Mouse (Mus musculus): ENCODE results near the gene Olfr809. TPM values are rescaled to one million over a fixed set of nuclear protein-coding genes. Genes with fewer than 3 reads are reported as not detected.

Gene Olfr809
- polyA plus RNA-seq (2014; fragmentation: Nextera tagmentation; extraction: Ambion mirVana) = not detected in 2 replicates

- Histone ChIP-seq H3K4me3 (ENCODE audit: control insufficient read depth in 1 of 2, insufficient read depth in 1 of 2, low read depth in 1 of 2, low read length in 2 of 2) (no peak within 1 kb of the TSS), H3K36me3 (ENCODE audit: control insufficient read depth, insufficient read depth, low read length) (no peaks in the 10 kb centered on the region), H3K27ac (replicated peaks in 1 of 2; ENCODE audit: control insufficient read depth in 1 of 2, insufficient read depth in 1 of 2, low read depth in 2 of 2, low read length in 2 of 2) (no peak within 1 kb of the TSS), H3K9me3 (ENCODE audit: control insufficient read depth, low read length) (no peaks in the 10 kb centered on the region), H3K4me1 (ENCODE audit: control insufficient read depth in 2 of 2, insufficient read depth in 2 of 2, low read length in 2 of 2) (no peaks in the 10 kb centered on the region), H3K4me2 (ENCODE audit: low read length) (no peak within 1 kb of the TSS), H3K9ac (ENCODE audit: low read length) (no peak within 1 kb of the TSS), H3K27me3 (ENCODE audit: control insufficient read depth, insufficient read depth, low read length) (no peaks in the 10 kb centered on the region)
- ATAC-seq (ENCODE audit: insufficient number of reproducible peaks, insufficient read depth, low FRiP score, low read depth) = no peak
Measured at GRCm38 (mm10) chr10:129774338-129774737, at the start of gene Olfr809. Gene Olfr809 (plus strand): TSS chr10:129774638.

- no peak within 1 kb of the TSS for H3K4me2 ChIP-seq (ENCODE audit: low read length)
- H3K4me1 ChIP-seq (ENCODE audit: control insufficient read depth in 2 of 2, insufficient read depth in 2 of 2, low read length in 2 of 2) = no peaks in the 10 kb centered on the region
- H3K27me3 ChIP-seq (ENCODE audit: control insufficient read depth, insufficient read depth, low read length) = no peaks in the 10 kb centered on the region
- H3K9me3 ChIP-seq (ENCODE audit: control insufficient read depth, low read length) = no peaks in the 10 kb centered on the region
- no peaks in the 10 kb centered on the region for H3K36me3 ChIP-seq (ENCODE audit: control insufficient read depth, insufficient read depth, low read length)
- no peak for ATAC-seq (ENCODE audit: insufficient number of reproducible peaks, insufficient read depth, low FRiP score, low read depth)
- H3K27ac ChIP-seq (replicated peaks in 1 of 2; ENCODE audit: control insufficient read depth in 1 of 2, insufficient read depth in 1 of 2, low read depth in 2 of 2, low read length in 2 of 2) = no peak within 1 kb of the TSS
- 94% methylated on average over 2 of the region's 2 CpGs for WGBS
- H3K9ac ChIP-seq (ENCODE audit: low read length) = no peak within 1 kb of the TSS
- no peak within 1 kb of the TSS for H3K4me3 ChIP-seq (ENCODE audit: control insufficient read depth in 1 of 2, insufficient read depth in 1 of 2, low read depth in 1 of 2, low read length in 2 of 2)
Measured at GRCm38 (mm10) chr10:129729275-129729674, 45.2 kb upstream of the Olfr809 start, which contains the start of gene Olfr805. Gene Olfr805 (minus strand): TSS chr10:129729375.

- Histone ChIP-seq H3K4me2 (ENCODE audit: low read length) (no peak within 1 kb of the TSS), H3K27ac (replicated peaks in 1 of 2; ENCODE audit: control insufficient read depth in 1 of 2, insufficient read depth in 1 of 2, low read depth in 2 of 2, low read length in 2 of 2) (no peak within 1 kb of the TSS), H3K4me1 (ENCODE audit: control insufficient read depth in 2 of 2, insufficient read depth in 2 of 2, low read length in 2 of 2) (no peaks in the 10 kb centered on the region), H3K36me3 (ENCODE audit: control insufficient read depth, insufficient read depth, low read length) (no peaks in the 10 kb centered on the region), H3K9ac (ENCODE audit: low read length) (no peak within 1 kb of the TSS), H3K9me3 (ENCODE audit: control insufficient read depth, low read length) (no peaks in the 10 kb centered on the region), H3K4me3 (ENCODE audit: control insufficient read depth in 1 of 2, insufficient read depth in 1 of 2, low read depth in 1 of 2, low read length in 2 of 2) (no peak within 1 kb of the TSS), H3K27me3 (ENCODE audit: control insufficient read depth, insufficient read depth, low read length) (no peaks in the 10 kb centered on the region)
- no peak for ATAC-seq (ENCODE audit: insufficient number of reproducible peaks, insufficient read depth, low FRiP score, low read depth)
Measured at GRCm38 (mm10) chr10:129741821-129742220, 32.6 kb upstream of the Olfr809 start, which contains the start of gene Olfr806. Gene Olfr806 (minus strand): TSS chr10:129741921.

- Histone ChIP-seq H3K36me3 (ENCODE audit: control insufficient read depth, insufficient read depth, low read length) (no peaks in the 10 kb centered on the region), H3K9ac (ENCODE audit: low read length) (no peak within 1 kb of the TSS), H3K27ac (replicated peaks in 1 of 2; ENCODE audit: control insufficient read depth in 1 of 2, insufficient read depth in 1 of 2, low read depth in 2 of 2, low read length in 2 of 2) (no peak within 1 kb of the TSS), H3K9me3 (ENCODE audit: control insufficient read depth, low read length) (no peaks in the 10 kb centered on the region), H3K4me2 (ENCODE audit: low read length) (no peak within 1 kb of the TSS), H3K27me3 (ENCODE audit: control insufficient read depth, insufficient read depth, low read length) (no peaks in the 10 kb centered on the region), H3K4me3 (ENCODE audit: control insufficient read depth in 1 of 2, insufficient read depth in 1 of 2, low read depth in 1 of 2, low read length in 2 of 2) (no peak within 1 kb of the TSS), H3K4me1 (ENCODE audit: control insufficient read depth in 2 of 2, insufficient read depth in 2 of 2, low read length in 2 of 2) (no peaks in the 10 kb centered on the region)
- no peak for ATAC-seq (ENCODE audit: insufficient number of reproducible peaks, insufficient read depth, low FRiP score, low read depth)
- 72% methylated on average over 1 of the region's 1 CpGs for WGBS
Measured at GRCm38 (mm10) chr10:129757693-129758092, 16.7 kb upstream of the Olfr809 start, which contains the start of gene Olfr807. Gene Olfr807 (minus strand): TSS chr10:129757793.

GRCm38 (mm10) chr10:129765182-129765581 is 9.3 kb upstream of the Olfr809 start, which contains the start of gene Olfr808:
Gene Olfr808 (plus strand): TSS chr10:129765482.
- ATAC-seq (ENCODE audit: insufficient number of reproducible peaks, insufficient read depth, low FRiP score, low read depth) = no peak
- no peaks in the 10 kb centered on the region for H3K9me3 ChIP-seq (ENCODE audit: control insufficient read depth, low read length)
- no peak within 1 kb of the TSS for H3K4me2 ChIP-seq (ENCODE audit: low read length)
- H3K36me3 ChIP-seq (ENCODE audit: control insufficient read depth, insufficient read depth, low read length) = no peaks in the 10 kb centered on the region
- no peaks in the 10 kb centered on the region for H3K27me3 ChIP-seq (ENCODE audit: control insufficient read depth, insufficient read depth, low read length)
- no peaks in the 10 kb centered on the region for H3K4me1 ChIP-seq (ENCODE audit: control insufficient read depth in 2 of 2, insufficient read depth in 2 of 2, low read length in 2 of 2)
- no peak within 1 kb of the TSS for H3K4me3 ChIP-seq (ENCODE audit: control insufficient read depth in 1 of 2, insufficient read depth in 1 of 2, low read depth in 1 of 2, low read length in 2 of 2)
- no peak within 1 kb of the TSS for H3K27ac ChIP-seq (replicated peaks in 1 of 2; ENCODE audit: control insufficient read depth in 1 of 2, insufficient read depth in 1 of 2, low read depth in 2 of 2, low read length in 2 of 2)
- H3K9ac ChIP-seq (ENCODE audit: low read length) = no peak within 1 kb of the TSS
- 84% methylated on average over 1 of the region's 1 CpGs for WGBS

- no peaks in the 10 kb centered on the region for H3K9me3 ChIP-seq (ENCODE audit: control insufficient read depth, low read length)
- ATAC-seq (ENCODE audit: insufficient number of reproducible peaks, insufficient read depth, low FRiP score, low read depth) = no peak
- no peaks in the 10 kb centered on the region for H3K4me1 ChIP-seq (ENCODE audit: control insufficient read depth in 2 of 2, insufficient read depth in 2 of 2, low read length in 2 of 2)
Measured at GRCm38 (mm10) chr10:129778123-129778522, 3.7 kb downstream of the Olfr809 start.

GRCm38 (mm10) chr10:129794817-129795216 is 20.4 kb downstream of the Olfr809 start, which contains the start of gene Olfr810:
Gene Olfr810 (minus strand): TSS chr10:129794917.
- Histone ChIP-seq H3K9ac (ENCODE audit: low read length) (no peak within 1 kb of the TSS), H3K4me3 (ENCODE audit: control insufficient read depth in 1 of 2, insufficient read depth in 1 of 2, low read depth in 1 of 2, low read length in 2 of 2) (no peak within 1 kb of the TSS), H3K4me2 (ENCODE audit: low read length) (no peak within 1 kb of the TSS), H3K9me3 (ENCODE audit: control insufficient read depth, low read length) (no peaks in the 10 kb centered on the region), H3K27me3 (ENCODE audit: control insufficient read depth, insufficient read depth, low read length) (no peaks in the 10 kb centered on the region), H3K36me3 (ENCODE audit: control insufficient read depth, insufficient read depth, low read length) (no peaks in the 10 kb centered on the region), H3K27ac (replicated peaks in 1 of 2; ENCODE audit: control insufficient read depth in 1 of 2, insufficient read depth in 1 of 2, low read depth in 2 of 2, low read length in 2 of 2) (no peak within 1 kb of the TSS), H3K4me1 (ENCODE audit: control insufficient read depth in 2 of 2, insufficient read depth in 2 of 2, low read length in 2 of 2) (no peaks in the 10 kb centered on the region)
- ATAC-seq (ENCODE audit: insufficient number of reproducible peaks, insufficient read depth, low FRiP score, low read depth) = no peak

More at GRCm38 (mm10) chr10:129778123-129778522, 3.7 kb downstream of the Olfr809 start:
- Histone ChIP-seq H3K9ac (ENCODE audit: low read length) (no peak overlapping the region), H3K27me3 (ENCODE audit: control insufficient read depth, insufficient read depth, low read length) (no peaks in the 10 kb centered on the region), H3K4me2 (ENCODE audit: low read length) (no peak overlapping the region), H3K36me3 (ENCODE audit: control insufficient read depth, insufficient read depth, low read length) (no peaks in the 10 kb centered on the region), H3K27ac (replicated peaks in 1 of 2; ENCODE audit: control insufficient read depth in 1 of 2, insufficient read depth in 1 of 2, low read depth in 2 of 2, low read length in 2 of 2) (no peak overlapping the region), H3K4me3 (ENCODE audit: control insufficient read depth in 1 of 2, insufficient read depth in 1 of 2, low read depth in 1 of 2, low read length in 2 of 2) (no peak overlapping the region)

GRCm38 (mm10) chr10:129804296-129804695 is 29.9 kb downstream of the Olfr809 start, which contains the start of gene Olfr811:
Gene Olfr811 (minus strand): TSS chr10:129804396.
- H3K4me1 ChIP-seq (ENCODE audit: control insufficient read depth in 2 of 2, insufficient read depth in 2 of 2, low read length in 2 of 2) = no peaks in the 10 kb centered on the region
- H3K27ac ChIP-seq (replicated peaks in 1 of 2; ENCODE audit: control insufficient read depth in 1 of 2, insufficient read depth in 1 of 2, low read depth in 2 of 2, low read length in 2 of 2) = no peak within 1 kb of the TSS
- H3K9ac ChIP-seq (ENCODE audit: low read length) = no peak within 1 kb of the TSS
- no peaks in the 10 kb centered on the region for H3K36me3 ChIP-seq (ENCODE audit: control insufficient read depth, insufficient read depth, low read length)
- H3K27me3 ChIP-seq (ENCODE audit: control insufficient read depth, insufficient read depth, low read length) = no peaks in the 10 kb centered on the region
- H3K4me2 ChIP-seq (ENCODE audit: low read length) = no peak within 1 kb of the TSS
- no peak within 1 kb of the TSS for H3K4me3 ChIP-seq (ENCODE audit: control insufficient read depth in 1 of 2, insufficient read depth in 1 of 2, low read depth in 1 of 2, low read length in 2 of 2)
- 74% methylated on average over 4 of the region's 4 CpGs for WGBS
- no peak for ATAC-seq (ENCODE audit: insufficient number of reproducible peaks, insufficient read depth, low FRiP score, low read depth)
- no peaks in the 10 kb centered on the region for H3K9me3 ChIP-seq (ENCODE audit: control insufficient read depth, low read length)
